Mouse (Mus musculus) ES-E14 (cell line): Measurements from ENCODE around the gene Plch1.

Source experiments
- CHD2 ChIP-seq: IDR thresholded peaks from 2 replicates; pipeline ENCODE4 v1.6.1; 2014; ENCODE audit warnings: mild to moderate bottlenecking, low read depth, low read length, inconsistent platforms
- MAFK ChIP-seq: IDR thresholded peaks from 2 replicates; pipeline ENCODE4 v1.6.1; 2014; ENCODE audit warnings: mild to moderate bottlenecking, low read depth, low read length, inconsistent platforms; ENCODE audit not compliant: insufficient read depth

DNA sequence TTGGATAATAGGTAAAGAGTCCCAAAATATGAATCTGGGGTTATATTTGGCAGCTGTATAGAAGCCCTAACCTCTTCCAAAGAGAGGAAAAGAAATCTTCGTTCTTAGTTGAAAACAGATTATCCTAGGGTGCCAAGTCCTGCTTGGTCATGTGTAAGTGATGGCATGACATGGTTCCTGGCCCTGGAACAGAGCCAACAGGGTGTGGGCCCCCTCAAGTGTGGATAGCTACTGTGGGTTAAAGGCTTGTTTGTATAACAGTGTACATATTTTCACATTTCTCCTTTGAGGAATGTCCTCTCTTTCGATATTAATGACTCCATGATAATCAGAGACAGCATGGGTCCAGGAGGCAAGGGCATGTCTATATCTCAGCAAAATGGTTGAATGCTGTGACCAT lies 39.7 kb upstream of the Plch1 start:
- TF ChIP-seq MAFK = no peak
- TF ChIP-seq CHD2 = no peak
